Mouse (Mus musculus): ENCODE results near the gene Zer1.

GRCm38 (mm10) chr2:30056736-30057135 is 67.6 kb downstream of the Zer1 start:
- TF ChIP-seq CTCF (IDR thresholded peaks at IDR 0.05; ENCODE audit: low read depth): no peak
- TF ChIP-seq EP300 (IDR thresholded peaks at IDR 0.05; ENCODE audit: low read depth): no peak

All from liver, postnatal 0 days (tissue).